Mouse (Mus musculus) kidney, adult 2 months (tissue): ENCODE results near the gene Bmp2k. TPM values are rescaled to one million over a fixed set of nuclear protein-coding genes. Genes with fewer than 3 reads are reported as not detected.

Experiments
- DNase-seq: peaks from one replicate; pipeline ENCODE4 v3.0.0; 2021
- H3K27ac ChIP-seq: fragments of 200-500 bp; 2 replicates; pipeline ENCODE4 v1.5.1; 2012; ENCODE audit warnings: low read depth, low read length, control low read depth, inconsistent platforms; ENCODE audit not compliant: insufficient read depth
- H3K27me3 ChIP-seq: fragments of 200-500 bp; replicated peaks from 2 replicates; pipeline ENCODE4 v1.6.1; 2012; ENCODE audit warnings: mild to moderate bottlenecking, moderate library complexity, low read length, inconsistent platforms; ENCODE audit not compliant: control insufficient read depth, insufficient read depth
- H3K36me3 ChIP-seq: fragments of 200-500 bp; 2 replicates; pipeline ENCODE4 v1.6.1; 2012; ENCODE audit warnings: mild to moderate bottlenecking, moderate library complexity, low read length, inconsistent platforms; ENCODE audit not compliant: control insufficient read depth, insufficient read depth
- H3K4me1 ChIP-seq: fragments of 200-500 bp; 2 replicates; pipeline ENCODE4 v1.6.1; 2011; ENCODE audit warnings: low read length; ENCODE audit not compliant: control insufficient read depth, insufficient read depth
- H3K4me3 ChIP-seq: fragments of 200-500 bp; 2 replicates; pipeline ENCODE4 v1.5.1; 2011; ENCODE audit warnings: mild to moderate bottlenecking, low read depth, low read length, control low read depth; ENCODE audit not compliant: insufficient read depth
- CTCF ChIP-seq: fragments of 200-500 bp; conservative IDR thresholded peaks from 2 replicates; pipeline ENCODE4 v1.5.1; 2011; ENCODE audit warnings: low read depth, mild to moderate bottlenecking, control low read depth, low read length, moderate library complexity, mixed read lengths; ENCODE audit not compliant: insufficient read depth, insufficient read length
- POLR2A ChIP-seq: fragments of 200-500 bp; IDR thresholded peaks from one replicate; pipeline ENCODE4 v1.6.1; 2011; ENCODE audit warnings: low read depth, low read length, control low read depth
- WGBS: fragments of 180-500 bp; shearing (Covaris S2); methylation state at CpG from one replicate; pipeline ENCODE4 v1.1.7; 2018; 5-methylcytosine and 5-hydroxymethylcytosine counted together
- polyA plus RNA-seq: library from polyadenylated mRNA; depleted of rRNA; stranded (reverse); fragments of >200 nt; gene quantifications from 2 replicates; pipeline ENCODE4 v1.2.3, GENCODE M21; 2012

The Bmp2k gene
- polyA plus RNA-seq, 1 experiment: 12.5 TPM

DNA sequence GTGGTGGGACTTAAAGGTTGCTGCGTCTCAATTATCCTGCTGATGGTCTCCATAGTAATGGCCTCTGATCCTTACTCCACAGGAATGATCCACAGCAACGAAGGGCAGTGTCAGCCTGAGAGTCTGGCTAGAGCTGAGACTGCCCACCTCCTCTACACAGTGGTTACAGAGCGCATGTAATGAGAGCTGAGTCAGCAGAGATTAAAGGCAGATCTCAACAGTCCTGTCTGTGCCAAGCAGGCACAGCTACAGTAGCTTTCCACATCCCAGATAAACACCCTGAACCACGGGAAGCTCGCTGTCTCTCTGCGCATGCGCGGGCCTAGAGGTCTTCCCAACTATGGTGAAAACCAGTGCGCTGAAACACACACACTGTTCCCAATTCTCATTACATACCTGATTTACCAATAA is 100.1 kb downstream of the Bmp2k start:
- 60% methylated on average over 9 of the region's 9 CpGs for WGBS
- Histone ChIP-seq H3K27me3 (no peaks in the 10 kb centered on the region), H3K4me1 (no peaks in the 10 kb centered on the region), H3K27ac (no peak overlapping the region), H3K4me3 (no peak overlapping the region), H3K36me3 (no peaks in the 10 kb centered on the region)
- TF ChIP-seq CTCF: no peak
- DNase-seq: no peak

- TF ChIP-seq CTCF (no peak), POLR2A (no peak)
- WGBS: 89% methylated on average over 8 of the region's 8 CpGs
- no peak overlapping the region for H3K4me3 ChIP-seq
- H3K36me3 ChIP-seq: no peaks in the 10 kb centered on the region
- no peak for DNase-seq
- no peaks in the 10 kb centered on the region for H3K4me1 ChIP-seq
- no peak overlapping the region for H3K27ac ChIP-seq
- H3K27me3 ChIP-seq: no peaks in the 10 kb centered on the region
Measured at GRCm38 (mm10) chr5:97099954-97100353, 102.5 kb downstream of the Bmp2k start.

GRCm38 (mm10) chr5:97108333-97108732 is 110.8 kb downstream of the Bmp2k start:
- Histone ChIP-seq H3K27me3 (no peaks in the 10 kb centered on the region), H3K36me3 (no peaks in the 10 kb centered on the region), H3K4me1 (peaks cover 3% of the 10 kb centered on the region; the same call in 1 of the 2 replicates), H3K4me3 (no peak overlapping the region), H3K27ac (no peak overlapping the region)
- WGBS: 82% methylated on average over 5 of the region's 5 CpGs
- DNase-seq: no peak
- TF ChIP-seq CTCF (no peak), POLR2A (no peak)

- Histone ChIP-seq H3K27ac (no peak overlapping the region), H3K27me3 (no peaks in the 10 kb centered on the region), H3K36me3 (no peaks in the 10 kb centered on the region), H3K4me1 (peaks cover 3% of the 10 kb centered on the region; the same call in 1 of the 2 replicates), H3K4me3 (no peak overlapping the region)
- no peak for TF ChIP-seq CTCF
- no peak for TF ChIP-seq POLR2A
- 75% methylated on average over 2 of the region's 2 CpGs for WGBS
- no peak for DNase-seq
Measured at GRCm38 (mm10) chr5:97110133-97110532, 112.6 kb downstream of the Bmp2k start.

- H3K4me3 ChIP-seq: peak overlapping the region; percentile 68
- H3K36me3 ChIP-seq: no peaks in the 10 kb centered on the region
- H3K27me3 ChIP-seq: no peaks in the 10 kb centered on the region
- no peak for DNase-seq
- peaks cover 3% of the 10 kb centered on the region; the same call in 1 of the 2 replicates for H3K4me1 ChIP-seq
- H3K27ac ChIP-seq: no peak overlapping the region
- TF ChIP-seq POLR2A (no peak), CTCF (no peak)
- 25% methylated on average over 5 of the region's 5 CpGs for WGBS
Measured at GRCm38 (mm10) chr5:97110697-97111096, 113.2 kb downstream of the Bmp2k start.

GRCm38 (mm10) chr5:97111207-97111910 is 113.9 kb downstream of the Bmp2k start, which contains the start of gene Paqr3:
Gene Paqr3 (minus strand): TSS chr5:97111596.
- Histone ChIP-seq H3K4me1 (peaks cover 3% of the 10 kb centered on the region; the same call in 1 of the 2 replicates), H3K27ac (no peak within 1 kb of the TSS), H3K36me3 (no peaks in the 10 kb centered on the region), H3K4me3 (peak within 1 kb of the TSS; percentile 68), H3K27me3 (no peaks in the 10 kb centered on the region)
- peak; percentile 99 for DNase-seq
- 1% methylated on average over 61 of the region's 62 CpGs for WGBS
- TF ChIP-seq CTCF: no peak
- no peak for TF ChIP-seq POLR2A

- 78% methylated on average over 12 of the region's 12 CpGs for WGBS
- H3K4me3 ChIP-seq: no peak overlapping the region
- no peak overlapping the region for H3K27ac ChIP-seq
- no peaks in the 10 kb centered on the region for H3K36me3 ChIP-seq
- no peak for DNase-seq
- no peak for TF ChIP-seq POLR2A
- TF ChIP-seq CTCF: no peak
- H3K4me1 ChIP-seq: no peaks in the 10 kb centered on the region
- H3K27me3 ChIP-seq: no peaks in the 10 kb centered on the region
Measured at GRCm38 (mm10) chr5:97124977-97125376, 127.5 kb downstream of the Bmp2k start.
